Mouse (Mus musculus) forebrain, embryonic 14.5 days (tissue): ENCODE measurements around the gene Sgms1. TPM values are rescaled to one million over a fixed set of nuclear protein-coding genes. Genes with fewer than 3 reads are reported as not detected.

Experiments used
- ATAC-seq: fragments of 200-750 bp; cut with Nextera tagmentation; 2 replicates; pipeline ENCODE4 v1.8.0; 2017; ENCODE audit warnings: mild to moderate bottlenecking, moderate library complexity
- DNase-seq: peaks from one replicate; pipeline ENCODE4 v3.0.0-alpha.2; 2015; ENCODE audit warnings: low spot score
- H3K27ac ChIP-seq: fragments of 300-500 bp; sonication (generic); 2 replicates; pipeline ENCODE4 v1.5.1; 2014; ENCODE audit warnings: low read depth, mild to moderate bottlenecking, control low read depth, low read length, moderate library complexity
- H3K27me3 ChIP-seq: fragments of 300-500 bp; sonication (generic); replicated peaks from 2 replicates; pipeline ENCODE4 v1.6.1; 2014; ENCODE audit warnings: low read length, control low read depth, mixed read lengths; ENCODE audit not compliant: control insufficient read depth, insufficient read depth
- H3K36me3 ChIP-seq: fragments of 300-500 bp; sonication (generic); 2 replicates; pipeline ENCODE4 v1.6.1; 2014; ENCODE audit warnings: low read length, control low read depth; ENCODE audit not compliant: control insufficient read depth, insufficient read depth
- H3K4me1 ChIP-seq: fragments of 300-500 bp; sonication (generic); 2 replicates; pipeline ENCODE4 v1.6.1; 2014; ENCODE audit warnings: antibody characterized with exemption, low read length, control low read depth; ENCODE audit not compliant: control insufficient read depth, insufficient read depth
- H3K4me2 ChIP-seq: fragments of 300-500 bp; sonication (generic); 2 replicates; pipeline ENCODE4 v1.6.1; 2014; ENCODE audit warnings: mild to moderate bottlenecking, control low read depth, low read length
- H3K4me3 ChIP-seq: fragments of 300-500 bp; sonication (generic); 2 replicates; pipeline ENCODE4 v1.5.1; 2014; ENCODE audit warnings: low read depth, low read length, control low read depth
- H3K9ac ChIP-seq: fragments of 300-500 bp; sonication (generic); 2 replicates; pipeline ENCODE4 v1.6.1; 2014; ENCODE audit warnings: mild to moderate bottlenecking, low read length, control low read depth, moderate library complexity
- H3K9me3 ChIP-seq: fragments of 300-500 bp; sonication (generic); replicated peaks from 2 replicates; pipeline ENCODE4 v1.6.1; 2016; ENCODE audit warnings: low read length, control low read depth, mixed read lengths; ENCODE audit not compliant: control insufficient read depth
- WGBS: fragments of 180-500 bp; shearing (Covaris S2); extraction: QIAGEN DNeasy Blood & Tissue Kit; methylation state at CpG from one replicate; pipeline ENCODE4 v1.1.7; 2014; 5-methylcytosine and 5-hydroxymethylcytosine counted together
- polyA plus RNA-seq: library from polyadenylated mRNA; unstranded; fragments of >200 nt; fragmentation: Nextera tagmentation; extraction: Ambion mirVana; gene quantifications from 2 replicates; pipeline ENCODE4 v1.2.1, GENCODE M21; 2014

Sgms1 gene
- polyA plus RNA-seq, 1 experiment from 2014 or later, result 5.9 TPM

GRCm38 (mm10) chr19:32223751-32224174, 165.8 kb downstream of the Sgms1 start:
- Histone ChIP-seq H3K4me3 (no peak overlapping the region), H3K9ac (no peak overlapping the region), H3K36me3 (no peaks in the 10 kb centered on the region), H3K9me3 (no peaks in the 10 kb centered on the region), H3K4me1 (no peaks in the 10 kb centered on the region), H3K27ac (no peak overlapping the region), H3K27me3 (no peaks in the 10 kb centered on the region), H3K4me2 (no peak overlapping the region)
- WGBS, result 72% methylated on average over 3 of the region's 3 CpGs
- ATAC-seq (no peak), DNase-seq (no peak)

DNA sequence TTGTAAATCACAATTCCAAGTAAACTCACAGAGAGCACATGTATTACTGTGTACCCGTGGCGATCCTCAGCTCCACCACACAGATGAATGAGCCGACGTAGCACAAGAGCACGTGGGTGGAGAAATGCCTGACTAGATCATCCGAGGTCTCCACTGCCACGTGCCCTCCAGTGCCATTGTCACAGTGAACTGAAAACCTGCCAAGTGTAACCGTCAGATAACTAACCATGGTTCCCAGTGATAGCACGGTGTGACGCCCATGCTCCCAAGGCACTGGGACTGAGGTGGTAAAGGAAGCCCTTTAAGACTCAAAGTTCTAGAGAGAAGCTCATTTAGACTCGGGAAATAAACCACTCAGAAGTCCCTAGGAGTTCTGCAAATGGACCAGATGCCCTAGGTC, 167.4 kb downstream of the Sgms1 start:
- ATAC-seq (no peak), DNase-seq (no peak)
- no peak overlapping the region for H3K27ac ChIP-seq
- no peaks in the 10 kb centered on the region for H3K4me1 ChIP-seq
- no peaks in the 10 kb centered on the region for H3K36me3 ChIP-seq
- H3K27me3 ChIP-seq, result no peaks in the 10 kb centered on the region
- no peaks in the 10 kb centered on the region for H3K9me3 ChIP-seq
- H3K4me2 ChIP-seq, result no peak overlapping the region
- H3K4me3 ChIP-seq, result no peak overlapping the region
- 92% methylated on average over 11 of the region's 11 CpGs for WGBS
- H3K9ac ChIP-seq, result no peak overlapping the region

DNA sequence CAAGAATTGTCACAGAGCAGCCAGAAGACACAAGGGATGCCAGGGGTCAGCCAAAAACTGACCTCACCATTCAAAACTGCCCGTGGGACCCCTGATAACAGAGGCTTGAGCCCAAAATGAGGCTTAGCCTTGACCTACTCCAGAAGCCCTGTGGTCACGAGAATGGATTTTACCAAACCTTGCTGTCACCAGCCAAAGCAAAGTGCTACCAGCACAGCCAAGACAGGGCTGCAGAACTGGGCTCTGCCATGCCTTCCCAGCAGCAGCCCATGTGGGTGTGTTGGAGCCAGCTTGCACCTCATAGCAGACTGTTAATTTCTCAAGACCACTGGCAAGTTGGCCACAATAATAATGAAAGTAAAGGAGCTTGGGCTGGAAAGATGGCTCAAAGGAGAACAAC, 168.5 kb downstream of the Sgms1 start:
- Histone ChIP-seq H3K4me3 (no peak overlapping the region), H3K27ac (no peak overlapping the region), H3K4me2 (no peak overlapping the region), H3K4me1 (no peaks in the 10 kb centered on the region), H3K9me3 (no peaks in the 10 kb centered on the region), H3K27me3 (no peaks in the 10 kb centered on the region), H3K36me3 (no peaks in the 10 kb centered on the region), H3K9ac (no peak overlapping the region)
- WGBS, result 73% methylated on average over 2 of the region's 2 CpGs
- DNase-seq (no peak), ATAC-seq (no peak)

DNA sequence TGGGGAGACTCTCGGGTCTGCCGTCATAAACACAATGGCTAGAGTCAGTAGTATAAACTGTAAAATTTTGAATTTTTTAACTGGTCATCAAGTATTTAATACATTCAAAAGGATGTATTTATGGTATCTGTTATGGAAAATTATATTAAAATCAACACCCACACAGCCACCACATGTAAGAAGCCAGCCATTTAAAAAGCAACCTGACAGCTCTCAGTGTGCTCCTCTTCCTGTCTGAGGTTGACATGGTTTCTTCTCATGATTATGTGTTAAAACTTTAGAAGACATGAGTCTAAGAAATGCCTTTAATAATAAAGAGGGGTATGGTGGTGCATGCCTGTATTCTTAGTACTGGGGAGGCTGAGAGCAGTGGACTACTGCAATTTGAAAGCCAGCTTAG, 172.8 kb downstream of the Sgms1 start:
- no peaks in the 10 kb centered on the region for H3K27me3 ChIP-seq
- no peak overlapping the region for H3K4me2 ChIP-seq
- H3K4me3 ChIP-seq, result no peak overlapping the region
- no peak overlapping the region for H3K27ac ChIP-seq
- no peaks in the 10 kb centered on the region for H3K9me3 ChIP-seq
- DNase-seq, result no peak
- WGBS, result 93% methylated on average over 2 of the region's 2 CpGs
- H3K4me1 ChIP-seq, result no peaks in the 10 kb centered on the region
- ATAC-seq, result no peak
- H3K9ac ChIP-seq, result no peak overlapping the region
- no peaks in the 10 kb centered on the region for H3K36me3 ChIP-seq

- H3K36me3 ChIP-seq, result no peaks in the 10 kb centered on the region
- peaks cover 5% of the 10 kb centered on the region; the same call in 1 of the 2 replicates for H3K4me1 ChIP-seq
- DNase-seq, result no peak
- no peak for ATAC-seq
- H3K27ac ChIP-seq, result no peak overlapping the region
- no peak overlapping the region for H3K9ac ChIP-seq
- H3K9me3 ChIP-seq, result no peaks in the 10 kb centered on the region
- H3K27me3 ChIP-seq, result no peaks in the 10 kb centered on the region
- H3K4me2 ChIP-seq, result no peak overlapping the region
- WGBS, result 84% methylated on average over 12 of the region's 12 CpGs
- no peak overlapping the region for H3K4me3 ChIP-seq
These were observed 174.4 kb downstream of the Sgms1 start for GRCm38 (mm10) chr19:32214905-32215806.

DNA sequence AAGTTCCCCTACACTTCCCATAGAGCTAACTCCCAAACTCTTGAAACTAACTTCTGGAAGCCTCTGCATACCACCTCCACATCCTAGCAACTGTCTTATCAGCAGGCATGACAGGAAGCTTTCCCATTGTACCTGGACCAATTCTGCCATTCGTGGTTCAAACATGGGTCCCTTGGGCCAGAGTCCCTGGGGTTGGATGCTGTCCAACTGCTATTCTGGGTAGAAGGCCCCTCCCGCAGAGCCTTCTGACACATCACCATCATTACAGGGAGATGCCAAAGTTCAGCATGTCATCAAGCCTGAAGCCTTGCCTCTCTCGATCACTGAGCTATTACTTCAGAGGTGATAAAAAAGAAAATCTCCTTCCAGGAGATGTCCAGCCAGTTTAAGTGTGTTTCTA, 175.9 kb downstream of the Sgms1 start:
- 83% methylated on average over 3 of the region's 3 CpGs for WGBS
- no peak overlapping the region for H3K4me2 ChIP-seq
- no peak overlapping the region for H3K9ac ChIP-seq
- H3K9me3 ChIP-seq, result no peaks in the 10 kb centered on the region
- no peaks in the 10 kb centered on the region for H3K36me3 ChIP-seq
- DNase-seq, result no peak
- peaks cover 5% of the 10 kb centered on the region; the same call in 1 of the 2 replicates for H3K4me1 ChIP-seq
- no peaks in the 10 kb centered on the region for H3K27me3 ChIP-seq
- ATAC-seq, result no peak
- H3K4me3 ChIP-seq, result no peak overlapping the region
- H3K27ac ChIP-seq, result no peak overlapping the region

- ATAC-seq (no peak), DNase-seq (no peak)
- H3K4me1 ChIP-seq, result peaks cover 5% of the 10 kb centered on the region; the same call in 1 of the 2 replicates
- no peaks in the 10 kb centered on the region for H3K36me3 ChIP-seq
- H3K4me2 ChIP-seq, result peak overlapping the region; percentile 48
- H3K27ac ChIP-seq, result no peak overlapping the region
- H3K9ac ChIP-seq, result no peak overlapping the region
- H3K27me3 ChIP-seq, result no peaks in the 10 kb centered on the region
- H3K9me3 ChIP-seq, result no peaks in the 10 kb centered on the region
- 0 out of 2 replicates have a peak overlapping the region, but pooled peaks have one; percentile 10 for H3K4me3 ChIP-seq
These were observed 178.3 kb downstream of the Sgms1 start for GRCm38 (mm10) chr19:32211293-32211585.

- ATAC-seq, result peak; percentile 88
- peak overlapping the region; percentile 10 for H3K4me3 ChIP-seq
- H3K27ac ChIP-seq, result no peak overlapping the region
- H3K9ac ChIP-seq, result peak overlapping the region; percentile 45; the same call in 1 of the 2 replicates
- H3K27me3 ChIP-seq, result no peaks in the 10 kb centered on the region
- H3K4me2 ChIP-seq, result peak overlapping the region; percentile 48
- peak; percentile 60 for DNase-seq
- 4% methylated on average over 34 of the region's 34 CpGs for WGBS
- H3K4me1 ChIP-seq, result peaks cover 5% of the 10 kb centered on the region; the same call in 1 of the 2 replicates
- H3K9me3 ChIP-seq, result no peaks in the 10 kb centered on the region
- H3K36me3 ChIP-seq, result no peaks in the 10 kb centered on the region
These were observed 178.8 kb downstream of the Sgms1 start for GRCm38 (mm10) chr19:32210450-32211292.

- ATAC-seq, result no peak
- Histone ChIP-seq H3K27me3 (no peaks in the 10 kb centered on the region), H3K4me3 (peak overlapping the region; percentile 10), H3K4me1 (peaks cover 5% of the 10 kb centered on the region; the same call in 1 of the 2 replicates), H3K4me2 (peak overlapping the region; percentile 48), H3K9me3 (no peaks in the 10 kb centered on the region), H3K9ac (peak overlapping the region; percentile 45; the same call in 1 of the 2 replicates), H3K27ac (no peak overlapping the region), H3K36me3 (no peaks in the 10 kb centered on the region)
- WGBS, result 33% methylated on average over 5 of the region's 5 CpGs
- no peak for DNase-seq
These were observed 179.4 kb downstream of the Sgms1 start for GRCm38 (mm10) chr19:32210099-32210449.
